26 mouse cellular contexts compared by ENCODE assay signal in the genomic region with DNA sequence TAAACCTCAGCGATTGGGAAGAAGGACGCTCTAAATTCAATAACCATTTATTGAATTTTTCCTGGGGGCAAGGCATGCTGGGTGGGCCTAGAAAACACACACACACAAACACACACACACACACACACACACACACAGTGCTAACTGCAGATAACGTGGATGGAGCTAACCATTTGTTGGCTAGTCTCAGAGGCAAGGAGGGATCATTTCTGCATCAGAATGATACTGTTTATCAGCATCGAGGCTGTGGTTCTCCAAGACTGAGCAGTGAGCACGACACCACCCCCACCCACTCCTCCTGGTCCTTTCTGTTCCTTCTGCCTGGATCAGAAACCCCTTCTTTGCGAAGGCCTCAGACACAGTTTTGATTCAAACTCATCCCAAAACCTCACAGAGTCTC. TPM values are rescaled to one million over a fixed set of nuclear protein-coding genes. Genes with fewer than 3 reads are reported as not detected.
DNase-seq lines count a peak whose midpoint lies in the region; ATAC-seq lines count a peak whose summit lies in the region.
"Had no signal": no experiment of that assay in that cellular context is flagged by ENCODE, and none has a peak within 500 bp of the region (broad histone marks: within the 10 kb centered on the region; RNA-seq: fewer than 3 reads in every experiment).

No protein-coding gene starts in this region.

- WGBS in liver, embryonic 15.5 days (ENCODE audit: insufficient replicate concordance), result 39% methylated on average over 6 of the region's 6 CpGs
- WGBS in intestine, embryonic 16.5 days, result 66% methylated on average over 6 of the region's 6 CpGs

- no peaks in the 10 kb centered on the region for H3K9me3 ChIP-seq in liver, embryonic 15.5 days (replicated peaks)
- no peaks in the 10 kb centered on the region for H3K9me3 ChIP-seq in intestine, embryonic 16.5 days (ENCODE audit: control insufficient read depth, low read length)
- H3K9me3 ChIP-seq: embryonic facial prominence, embryonic 13.5 days; forebrain, embryonic 15.5 days; G1E; heart, embryonic 12.5 days; hindbrain, embryonic 12.5 days; midbrain, embryonic 15.5 days had no signal

- H3K9ac ChIP-seq in liver, embryonic 15.5 days, result no peak overlapping the region
- H3K9ac ChIP-seq in intestine, embryonic 16.5 days (ENCODE audit: low read depth, low read length), result no peak overlapping the region
- H3K9ac ChIP-seq: embryonic facial prominence, embryonic 13.5 days; forebrain, embryonic 15.5 days; heart, embryonic 12.5 days; hindbrain, embryonic 12.5 days; midbrain, embryonic 15.5 days had no signal

- H3K4me2 ChIP-seq in liver, embryonic 15.5 days, result peak overlapping the region; percentile 26; the same call in 1 of the 2 replicates
- H3K4me2 ChIP-seq in intestine, embryonic 16.5 days (ENCODE audit: low read depth, low read length), result no peak overlapping the region
- H3K4me2 ChIP-seq: embryonic facial prominence, embryonic 13.5 days; forebrain, embryonic 15.5 days; heart, embryonic 12.5 days; hindbrain, embryonic 12.5 days; midbrain, embryonic 15.5 days had no signal

- peak; percentile 84 for ATAC-seq in erythroid progenitor cell, adult 5-6 weeks (replicated peaks; ENCODE audit: low FRiP score, poor library complexity, severe bottlenecking)
- peak; percentile 94 for ATAC-seq in liver, embryonic 15.5 days (ENCODE audit: insufficient read depth)
- no peak for ATAC-seq in intestine, embryonic 16.5 days
- ATAC-seq: forebrain, embryonic 15.5 days; midbrain, embryonic 15.5 days had no signal

- peak; percentile 8 to 31 for DNase-seq in spleen, postnatal 36 days (ENCODE audit: low spot score in 2 of 2)
- DNase-seq in spleen, adult 12 weeks (ENCODE audit: low spot score), result no peak
- no peak for DNase-seq in thymus, postnatal 36 days
- no peak for DNase-seq in kidney, postnatal 25 days
- DNase-seq: adrenal gland, adult 2 months; B cell, adult 2 months; cerebellum, adult 2 months; cerebellum, postnatal 36 days; embryo, embryonic 11 days; heart, adult 18-20 months; heart, postnatal 10 days; kidney, adult 2 months; layer of hippocampus, postnatal 36 days; lung, adult 2 months; lung, postnatal 36 days; spleen, adult 18-20 months had no signal

- 0 out of 2 replicates have a peak, but pooled peaks cover 4% of the 10 kb centered on the region for H3K27me3 ChIP-seq in liver, embryonic 15.5 days
- no peaks in the 10 kb centered on the region; the same call in 1 of the 2 replicates for H3K27me3 ChIP-seq in intestine, embryonic 16.5 days (replicated peaks; ENCODE audit: control insufficient read depth, insufficient read depth, low read length)
- H3K27me3 ChIP-seq: embryonic facial prominence, embryonic 13.5 days; forebrain, embryonic 15.5 days; heart, embryonic 12.5 days; hindbrain, embryonic 12.5 days; midbrain, embryonic 15.5 days had no signal

- no peaks in the 10 kb centered on the region for H3K36me3 ChIP-seq in liver, embryonic 15.5 days (replicated peaks)
- H3K36me3 ChIP-seq in intestine, embryonic 16.5 days (ENCODE audit: control insufficient read depth, insufficient read depth, low read length), result no peaks in the 10 kb centered on the region
- H3K36me3 ChIP-seq: embryonic facial prominence, embryonic 13.5 days; forebrain, embryonic 15.5 days; G1E; heart, embryonic 12.5 days; hindbrain, embryonic 12.5 days; midbrain, embryonic 15.5 days had no signal

- H3K27ac ChIP-seq in liver, embryonic 15.5 days (replicated peaks), result no peak overlapping the region
- H3K27ac ChIP-seq in intestine, embryonic 16.5 days (ENCODE audit: low read length), result no peak overlapping the region
- H3K27ac ChIP-seq: embryonic facial prominence, embryonic 13.5 days; forebrain, embryonic 15.5 days; hindbrain, embryonic 12.5 days; kidney, postnatal 0 days; midbrain, embryonic 15.5 days had no signal

- no peak overlapping the region for H3K4me3 ChIP-seq in liver, embryonic 15.5 days (replicated peaks)
- no peak overlapping the region for H3K4me3 ChIP-seq in intestine, embryonic 16.5 days (ENCODE audit: low read length)
- H3K4me3 ChIP-seq: embryonic facial prominence, embryonic 13.5 days; forebrain, embryonic 15.5 days; heart, embryonic 12.5 days; hindbrain, embryonic 12.5 days; midbrain, embryonic 15.5 days had no signal

- peaks cover 24% of the 10 kb centered on the region; the same call in 1 of the 2 replicates for H3K4me1 ChIP-seq in liver, embryonic 15.5 days (replicated peaks)
- H3K4me1 ChIP-seq in intestine, embryonic 16.5 days (ENCODE audit: control insufficient read depth, insufficient read depth, low read length), result no peaks in the 10 kb centered on the region
- H3K4me1 ChIP-seq: embryonic facial prominence, embryonic 13.5 days; forebrain, embryonic 15.5 days; heart, embryonic 12.5 days; hindbrain, embryonic 12.5 days; midbrain, embryonic 15.5 days had no signal

RNA-seq across cellular contexts. Expression of a gene that starts 38.1 kb away (rescaled TPM):
- 24.9 and 25.2 TPM in 2 replicates for total RNA-seq in erythroid progenitor cell, adult 5-6 weeks (2015; ENCODE audit: low replicate concordance)
- 10.9 and 32.7 TPM in 2 replicates for total RNA-seq in erythroid progenitor cell, adult 5-6 weeks (2017; ENCODE audit: low replicate concordance)
- polyA plus RNA-seq in liver, embryonic 15.5 days (2015; fragmentation: Nextera tagmentation; extraction: Ambion mirVana), result 15.3 and 17.5 TPM in 2 replicates
- polyA plus RNA-seq in intestine, embryonic 16.5 days (2015; fragmentation: Nextera tagmentation; extraction: Ambion mirVana), result 21.4 and 24.5 TPM in 2 replicates

RNA-seq across cellular contexts. Expression of a gene that starts 41.7 kb away (rescaled TPM):
- not detected in 2 replicates for total RNA-seq in erythroid progenitor cell, adult 5-6 weeks (2015; ENCODE audit: low replicate concordance)
- total RNA-seq in erythroid progenitor cell, adult 5-6 weeks (2017; ENCODE audit: low replicate concordance), result not detected in 2 replicates
- not detected in 2 replicates for polyA plus RNA-seq in liver, embryonic 15.5 days (2015; fragmentation: Nextera tagmentation; extraction: Ambion mirVana)
- 0.06 and 0.16 TPM in 2 replicates for polyA plus RNA-seq in intestine, embryonic 16.5 days (2015; fragmentation: Nextera tagmentation; extraction: Ambion mirVana)

Comparison
In these comparisons a context has a peak if more than half of its experiments do, and no peak if none do; other contexts are left out.
1. DNase-seq: peak in spleen, postnatal 36 days (2 of 2); none in spleen, adult 12 weeks (single experiment), thymus, postnatal 36 days (0 of 2) and kidney, postnatal 25 days (0 of 2).